Comparison of ENCODE assay signal across 29 mouse cellular contexts in genomic region chr15:53995199-53995868, GRCm38 (mm10).
DNase-seq lines count a peak whose midpoint lies in the region; ATAC-seq and TF ChIP-seq lines count a peak whose summit lies in the region.
"Had no signal": no experiment of that assay in that cellular context is flagged by ENCODE, and none has a peak within 500 bp of the region (broad histone marks: within the 10 kb centered on the region; RNA-seq: fewer than 3 reads in every experiment).

No protein-coding gene starts in this region.

- H3K4me1 ChIP-seq in forebrain, postnatal 0 days (ENCODE audit: insufficient read depth), result no peaks in the 10 kb centered on the region
- H3K4me1 ChIP-seq in forebrain, embryonic 11.5 days (replicated peaks; ENCODE audit: control insufficient read depth, insufficient read depth, low read length), result no peaks in the 10 kb centered on the region
- no peaks in the 10 kb centered on the region for H3K4me1 ChIP-seq in lung, embryonic 16.5 days (replicated peaks; ENCODE audit: control insufficient read depth, insufficient read depth, low read length)
- no peaks in the 10 kb centered on the region for H3K4me1 ChIP-seq in neural tube, embryonic 15.5 days
- H3K4me1 ChIP-seq: embryonic facial prominence, embryonic 13.5 days; forebrain, embryonic 10.5 days; heart, embryonic 13.5 days; hindbrain, embryonic 10.5 days; intestine, embryonic 15.5 days; midbrain, embryonic 13.5 days had no signal

- no peak for TF ChIP-seq CTCF in forebrain, postnatal 0 days (IDR thresholded peaks at IDR 0.05; ENCODE audit: low read depth)
- no peak for TF ChIP-seq CTCF in brain, embryonic 14.5 days (IDR thresholded peaks at IDR 0.05; ENCODE audit: borderline replicate concordance, extremely low read depth, insufficient read depth, insufficient read length)

- H3K4me2 ChIP-seq in forebrain, postnatal 0 days (ENCODE audit: low read depth), result no peak overlapping the region
- H3K4me2 ChIP-seq in forebrain, embryonic 11.5 days (ENCODE audit: low read depth, low read length, severe bottlenecking), result no peak overlapping the region
- H3K4me2 ChIP-seq in lung, embryonic 16.5 days (ENCODE audit: low read depth, low read length), result no peak overlapping the region
- H3K4me2 ChIP-seq in neural tube, embryonic 15.5 days, result no peak overlapping the region
- H3K4me2 ChIP-seq: embryonic facial prominence, embryonic 13.5 days; heart, embryonic 13.5 days; intestine, embryonic 15.5 days; liver, embryonic 11.5 days; midbrain, embryonic 13.5 days had no signal

- H3K4me3 ChIP-seq in forebrain, postnatal 0 days (ENCODE audit: low read depth, low read length), result no peak overlapping the region
- H3K4me3 ChIP-seq in forebrain, embryonic 11.5 days (ENCODE audit: low read depth, low read length), result no peak overlapping the region
- H3K4me3 ChIP-seq in lung, embryonic 16.5 days (ENCODE audit: low read length), result no peak overlapping the region
- H3K4me3 ChIP-seq in neural tube, embryonic 15.5 days (replicated peaks), result no peak overlapping the region
- H3K4me3 ChIP-seq: embryonic facial prominence, embryonic 13.5 days; forebrain, embryonic 10.5 days; heart, embryonic 13.5 days; hindbrain, embryonic 10.5 days; intestine, embryonic 15.5 days; midbrain, embryonic 13.5 days had no signal

- no peak overlapping the region for H3K27ac ChIP-seq in forebrain, postnatal 0 days (ENCODE audit: low read depth, low read length)
- no peak overlapping the region for H3K27ac ChIP-seq in forebrain, embryonic 11.5 days (ENCODE audit: low read depth, low read length)
- H3K27ac ChIP-seq in lung, embryonic 16.5 days (ENCODE audit: low read length), result no peak overlapping the region
- no peak overlapping the region for H3K27ac ChIP-seq in neural tube, embryonic 15.5 days (replicated peaks)
- H3K27ac ChIP-seq: embryonic facial prominence, embryonic 13.5 days; forebrain, embryonic 10.5 days; heart, embryonic 13.5 days; hindbrain, embryonic 10.5 days; intestine, embryonic 15.5 days; macrophage; midbrain, embryonic 13.5 days; stomach, postnatal 0 days had no signal

- no peak for DNase-seq in forebrain, postnatal 0 days
- no peak for DNase-seq in forebrain, embryonic 11.5 days (ENCODE audit: low spot score)
- DNase-seq in lung, postnatal 4 days, result no peak
- peak; percentile 3 for DNase-seq in brain, embryonic 14.5 days (ENCODE audit: low read depth)
- DNase-seq in embryo, embryonic 9.5 days (ENCODE audit: extremely low spot score), result no peak
- DNase-seq: adrenal gland, postnatal 14 days; cerebellum, adult 11-12 months; cerebellum, adult 9-11 months; embryo, embryonic 11 days; heart, postnatal 10 days; kidney, adult 2 months; layer of hippocampus, postnatal 36 days; left cerebral cortex, postnatal 4 days; right cerebral cortex, adult 18-20 months; spleen, adult 18-20 months; thymus, adult 18-20 months; thymus, postnatal 36 days had no signal

- H3K9ac ChIP-seq in forebrain, postnatal 0 days, result no peak overlapping the region
- H3K9ac ChIP-seq in forebrain, embryonic 11.5 days (ENCODE audit: low read length), result no peak overlapping the region
- no peak overlapping the region for H3K9ac ChIP-seq in lung, embryonic 16.5 days (ENCODE audit: low read length)
- no peak overlapping the region for H3K9ac ChIP-seq in neural tube, embryonic 15.5 days (replicated peaks)
- H3K9ac ChIP-seq: embryonic facial prominence, embryonic 13.5 days; heart, embryonic 13.5 days; intestine, embryonic 15.5 days; midbrain, embryonic 13.5 days had no signal

- TF ChIP-seq POLR2A in brain, embryonic 14.5 days (IDR thresholded peaks at IDR 0.05; ENCODE audit: borderline replicate concordance, extremely low read depth, insufficient read depth, insufficient read length, poor library complexity, severe bottlenecking), result no peak

- H3K27me3 ChIP-seq in forebrain, postnatal 0 days (ENCODE audit: insufficient read depth, low read length), result no peaks in the 10 kb centered on the region
- no peaks in the 10 kb centered on the region for H3K27me3 ChIP-seq in forebrain, embryonic 11.5 days (ENCODE audit: control insufficient read depth, insufficient read depth, low read length)
- H3K27me3 ChIP-seq in lung, embryonic 16.5 days (ENCODE audit: control insufficient read depth, insufficient read depth, low read depth, low read length), result no peaks in the 10 kb centered on the region
- H3K27me3 ChIP-seq in neural tube, embryonic 15.5 days (replicated peaks), result no peaks in the 10 kb centered on the region
- H3K27me3 ChIP-seq: embryonic facial prominence, embryonic 13.5 days; heart, embryonic 13.5 days; intestine, embryonic 15.5 days; midbrain, embryonic 13.5 days had no signal

- ATAC-seq in forebrain, postnatal 0 days, result peak; percentile 42; the same call in 1 of the 2 replicates
- no peak for ATAC-seq in forebrain, embryonic 11.5 days (replicated peaks; ENCODE audit: low FRiP score)
- ATAC-seq in lung, embryonic 16.5 days (ENCODE audit: low read depth), result peak; percentile 76
- ATAC-seq in neural tube, embryonic 15.5 days (ENCODE audit: low FRiP score), result peak; percentile 63; the same call in 1 of the 2 replicates
- ATAC-seq: hindbrain, embryonic 16.5 days; intestine, embryonic 15.5 days; midbrain, embryonic 13.5 days had no signal

- H3K36me3 ChIP-seq in forebrain, postnatal 0 days (ENCODE audit: insufficient read depth), result no peaks in the 10 kb centered on the region
- no peaks in the 10 kb centered on the region for H3K36me3 ChIP-seq in forebrain, embryonic 11.5 days (ENCODE audit: control insufficient read depth, insufficient read depth, low read length)
- no peaks in the 10 kb centered on the region for H3K36me3 ChIP-seq in lung, embryonic 16.5 days (ENCODE audit: control insufficient read depth, insufficient read depth, low read length)
- no peaks in the 10 kb centered on the region for H3K36me3 ChIP-seq in neural tube, embryonic 15.5 days
- H3K36me3 ChIP-seq: embryonic facial prominence, embryonic 13.5 days; forebrain, embryonic 10.5 days; heart, embryonic 13.5 days; hindbrain, embryonic 10.5 days; intestine, embryonic 15.5 days; midbrain, embryonic 13.5 days had no signal

- H3K9me3 ChIP-seq in forebrain, postnatal 0 days (ENCODE audit: low read length), result no peaks in the 10 kb centered on the region
- no peaks in the 10 kb centered on the region for H3K9me3 ChIP-seq in forebrain, embryonic 11.5 days (ENCODE audit: control insufficient read depth, low read length)
- H3K9me3 ChIP-seq in lung, embryonic 16.5 days (ENCODE audit: control insufficient read depth, low read length), result no peaks in the 10 kb centered on the region
- H3K9me3 ChIP-seq in neural tube, embryonic 15.5 days (replicated peaks), result no peaks in the 10 kb centered on the region
- H3K9me3 ChIP-seq: embryonic facial prominence, embryonic 13.5 days; forebrain, embryonic 10.5 days; heart, embryonic 13.5 days; hindbrain, embryonic 10.5 days; intestine, embryonic 15.5 days; midbrain, embryonic 13.5 days had no signal

- WGBS in forebrain, postnatal 0 days, result 61% methylated on average over 2 of the region's 2 CpGs
- WGBS in forebrain, embryonic 11.5 days, result 79% methylated on average over 2 of the region's 2 CpGs
- 42% methylated on average over 2 of the region's 2 CpGs for WGBS in lung, embryonic 16.5 days
- WGBS in neural tube, embryonic 15.5 days, result 65% methylated on average over 2 of the region's 2 CpGs
